Mouse (Mus musculus): ENCODE results near the gene 2010111I01Rik.

Gene 2010111I01Rik

GRCm38 (mm10) chr13:63117495-63118184 lies 152.9 kb downstream of the 2010111I01Rik start:
- DNase-seq: no peak

GRCm38 (mm10) chr13:63118682-63119081 lies 154.0 kb downstream of the 2010111I01Rik start:
- DNase-seq: no peak

GRCm38 (mm10) chr13:63120296-63120695 lies 155.6 kb downstream of the 2010111I01Rik start:
- no peak for DNase-seq

GRCm38 (mm10) chr13:63121747-63122146 lies 157.1 kb downstream of the 2010111I01Rik start:
- DNase-seq: no peak

GRCm38 (mm10) chr13:63126206-63126605 lies 161.5 kb downstream of the 2010111I01Rik start:
- DNase-seq: no peak

- DNase-seq: no peak
These were observed 162.8 kb downstream of the 2010111I01Rik start for GRCm38 (mm10) chr13:63127516-63127915.

- no peak for DNase-seq
These were observed 170.3 kb downstream of the 2010111I01Rik start for GRCm38 (mm10) chr13:63134879-63135421.

GRCm38 (mm10) chr13:63135994-63136393 lies 171.3 kb downstream of the 2010111I01Rik start:
- no peak for DNase-seq

GRCm38 (mm10) chr13:63136775-63137174 lies 172.1 kb downstream of the 2010111I01Rik start:
- no peak for DNase-seq

- DNase-seq: no peak
These were observed 173.8 kb downstream of the 2010111I01Rik start for GRCm38 (mm10) chr13:63138376-63139048.

- DNase-seq: no peak
These were observed 175.0 kb downstream of the 2010111I01Rik start for GRCm38 (mm10) chr13:63139463-63140226.

GRCm38 (mm10) chr13:63140784-63141183 lies 176.1 kb downstream of the 2010111I01Rik start:
- no peak for DNase-seq

- no peak for DNase-seq
These were observed 176.6 kb downstream of the 2010111I01Rik start for GRCm38 (mm10) chr13:63141275-63141674.

- no peak for DNase-seq
These were observed 182.0 kb downstream of the 2010111I01Rik start for GRCm38 (mm10) chr13:63146604-63147188.

- no peak for DNase-seq
These were observed 183.5 kb downstream of the 2010111I01Rik start for GRCm38 (mm10) chr13:63148157-63148556.

- DNase-seq: no peak
These were observed 185.9 kb downstream of the 2010111I01Rik start for GRCm38 (mm10) chr13:63150470-63151020.

- no peak for DNase-seq
These were observed 186.5 kb downstream of the 2010111I01Rik start for GRCm38 (mm10) chr13:63151028-63151738.

- no peak for DNase-seq
These were observed 187.8 kb downstream of the 2010111I01Rik start for GRCm38 (mm10) chr13:63152498-63152897.

GRCm38 (mm10) chr13:63153397-63153796 lies 188.7 kb downstream of the 2010111I01Rik start:
- DNase-seq: no peak

- DNase-seq: no peak
These were observed 190.3 kb downstream of the 2010111I01Rik start for GRCm38 (mm10) chr13:63154851-63155571.

GRCm38 (mm10) chr13:63156264-63156663 lies 191.6 kb downstream of the 2010111I01Rik start:
- DNase-seq: no peak
